Mouse (Mus musculus): ENCODE results near the gene Car1.
"Not testable (repeated sequence)": the region's sequence is repeated elsewhere in the genome, so short reads cannot be mapped to it uniquely, and the experiment has no call there.

Car1 gene

GRCm38 (mm10) chr3:14782365-14782764 is 25.8 kb downstream of the Car1 start:
- not testable (repeated sequence) for DNase-seq

DNA sequence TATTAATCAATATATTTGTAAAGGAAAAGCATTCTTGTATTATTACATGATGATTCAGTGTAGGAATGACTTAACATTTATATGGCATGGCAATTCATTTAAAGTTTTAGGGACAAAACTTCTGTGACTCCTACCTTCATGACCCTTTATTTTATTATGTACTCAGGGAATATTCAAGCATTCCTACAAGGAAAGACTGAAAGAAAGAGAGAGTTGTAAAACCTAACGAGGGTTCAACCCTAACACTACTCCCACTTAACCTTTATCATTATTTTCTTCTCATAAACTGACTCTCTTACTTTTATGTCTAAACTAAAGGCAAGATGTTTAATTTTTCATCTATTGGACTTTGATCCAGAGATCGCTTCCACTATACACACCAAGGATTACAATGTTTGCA is 28.0 kb downstream of the Car1 start:
- DNase-seq, result no peak

DNA sequence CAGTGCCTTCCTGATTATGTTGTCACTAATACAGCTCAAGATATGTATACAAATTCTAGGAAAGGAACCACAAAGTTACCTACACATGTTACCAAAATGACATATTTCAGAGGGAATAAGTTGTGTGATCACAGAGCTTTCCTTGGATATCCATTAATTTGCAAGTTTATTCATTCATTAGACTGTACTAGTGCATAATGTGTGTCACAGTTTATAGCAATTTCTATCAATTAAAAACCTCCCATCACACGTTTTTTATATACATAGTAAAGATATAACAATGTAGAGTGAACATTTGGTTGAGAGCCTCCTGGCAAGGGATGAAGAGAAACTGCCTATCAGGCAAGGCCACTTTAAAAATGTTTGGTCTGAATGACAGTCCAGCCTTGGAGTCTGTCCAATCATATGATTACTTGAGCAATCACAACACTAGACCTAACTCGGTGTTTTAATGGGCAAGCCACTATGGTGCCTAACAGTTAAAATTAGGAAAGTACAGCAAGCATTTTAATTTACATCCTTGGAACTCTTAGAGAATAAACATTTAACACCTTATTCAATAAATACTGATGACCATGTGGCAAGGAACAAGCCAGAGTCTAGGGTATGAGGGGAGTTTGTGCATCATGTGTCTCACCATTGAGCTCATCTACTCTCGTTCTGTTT is 31.5 kb downstream of the Car1 start:
- not testable (repeated sequence) for DNase-seq

DNA sequence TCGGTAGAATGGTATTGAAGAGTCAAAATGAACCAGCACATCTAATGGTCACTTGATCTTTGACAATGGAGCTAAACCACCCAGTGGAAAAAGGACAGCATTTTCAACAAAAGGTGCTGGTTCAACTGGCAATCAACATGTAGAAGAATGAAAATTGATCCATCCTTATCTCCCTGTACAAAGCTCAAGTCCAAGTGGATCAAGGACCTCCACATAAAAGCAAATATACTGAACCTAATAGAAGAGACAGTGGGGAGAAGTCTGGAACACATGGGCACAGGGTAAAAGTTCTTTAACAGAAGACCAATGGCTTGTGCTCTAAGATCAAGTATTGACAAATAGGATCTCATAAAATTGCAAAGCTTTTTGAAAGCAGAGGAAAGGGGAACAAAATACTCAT is 33.6 kb downstream of the Car1 start:
- not testable (repeated sequence) for DNase-seq

DNA sequence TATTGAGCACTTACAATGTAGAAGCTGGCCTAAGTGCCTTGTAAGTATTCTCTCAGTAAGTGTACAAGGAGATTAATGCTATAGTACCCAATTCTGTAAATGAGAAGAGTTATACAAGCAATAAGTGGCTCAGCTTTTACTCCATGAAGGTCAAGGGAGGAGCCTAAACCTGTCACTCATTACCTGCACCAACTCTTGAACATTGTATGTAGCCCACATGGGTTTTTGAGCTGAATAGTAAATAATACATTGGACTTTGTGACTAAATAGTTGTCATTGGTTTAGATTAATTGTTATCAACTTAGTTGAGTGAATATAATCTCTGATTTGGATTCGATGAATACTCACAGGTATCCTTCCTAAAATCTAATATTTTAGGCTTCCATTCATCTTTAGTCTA is 35.7 kb downstream of the Car1 start:
- DNase-seq, result not testable (repeated sequence)

GRCm38 (mm10) chr3:14764755-14765566 is 43.2 kb downstream of the Car1 start:
- DNase-seq, result no peak

GRCm38 (mm10) chr3:14755716-14756115 is 52.5 kb downstream of the Car1 start:
- DNase-seq, result no peak

GRCm38 (mm10) chr3:14746041-14746440 is 62.1 kb downstream of the Car1 start:
- no peak for DNase-seq

DNA sequence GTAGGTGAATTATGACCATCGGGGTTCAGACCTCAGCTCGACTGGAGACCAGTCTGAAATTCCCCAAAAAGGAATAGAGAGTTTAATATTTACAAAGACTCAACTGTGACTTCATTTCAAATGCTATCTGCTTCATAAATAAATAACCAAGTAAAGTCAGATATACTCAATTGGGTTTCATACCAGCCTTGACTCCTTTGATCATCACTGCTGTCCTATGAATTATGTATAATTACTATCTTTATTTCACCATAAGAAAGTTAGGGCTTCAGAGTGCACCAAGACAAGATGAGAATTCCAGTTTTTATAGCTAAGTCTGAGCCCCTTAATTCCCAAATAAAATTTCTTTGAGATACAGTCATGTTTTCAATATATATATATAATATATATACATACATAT is 69.9 kb downstream of the Car1 start:
- DNase-seq, result no peak

GRCm38 (mm10) chr3:14727496-14727895 is 80.7 kb downstream of the Car1 start:
- not testable (repeated sequence) for DNase-seq

DNA sequence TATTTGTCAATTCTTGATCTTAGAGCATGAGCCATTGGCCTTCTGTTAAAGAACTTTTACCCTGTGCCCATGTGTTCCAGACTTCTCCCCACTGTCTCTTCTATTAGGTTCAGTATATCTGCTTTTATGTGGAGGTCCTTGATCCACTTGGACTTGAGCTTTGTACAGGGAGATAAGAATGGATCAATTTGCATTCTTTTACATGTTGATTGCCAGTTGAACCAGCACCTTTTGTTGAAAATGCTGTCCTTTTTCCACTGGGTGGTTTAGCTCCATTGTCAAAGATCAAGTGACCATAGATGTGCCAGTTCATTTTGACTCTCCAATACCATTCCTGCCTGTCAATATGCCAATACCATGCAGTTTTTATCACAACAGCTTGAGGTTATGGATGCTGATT is 82.7 kb downstream of the Car1 start:
- not testable (repeated sequence) for DNase-seq

Measured in embryo, embryonic 11 days (tissue).